Mouse (Mus musculus) ovary, adult 18-20 months (tissue): ENCODE results near the gene Naa25.

Source experiments
- DNase-seq: peaks from one replicate; pipeline ENCODE4 v3.0.0; 2022; ENCODE audit warnings: low spot score, mixed read lengths

The Naa25 gene

DNA sequence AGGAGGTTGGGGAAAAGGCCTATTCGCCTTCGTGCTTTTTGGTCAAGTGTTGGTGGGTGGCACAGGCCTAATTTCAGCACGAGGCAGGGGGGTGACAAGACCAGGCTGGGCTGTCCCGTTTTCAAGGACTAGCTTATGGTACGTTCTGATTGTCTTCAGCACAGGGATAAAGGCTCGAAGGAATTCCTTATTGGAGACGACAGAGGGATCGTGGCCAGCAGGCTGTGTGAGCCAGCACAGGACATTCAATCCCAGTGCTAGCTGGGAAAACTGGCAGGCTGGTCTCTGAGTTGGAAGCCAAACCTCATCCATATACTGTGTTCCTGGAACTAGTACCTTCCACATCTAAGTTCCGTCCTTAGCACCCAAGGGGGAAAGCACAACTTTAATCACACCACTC, 55.2 kb downstream of the Naa25 start:
- DNase-seq, result no peak

DNA sequence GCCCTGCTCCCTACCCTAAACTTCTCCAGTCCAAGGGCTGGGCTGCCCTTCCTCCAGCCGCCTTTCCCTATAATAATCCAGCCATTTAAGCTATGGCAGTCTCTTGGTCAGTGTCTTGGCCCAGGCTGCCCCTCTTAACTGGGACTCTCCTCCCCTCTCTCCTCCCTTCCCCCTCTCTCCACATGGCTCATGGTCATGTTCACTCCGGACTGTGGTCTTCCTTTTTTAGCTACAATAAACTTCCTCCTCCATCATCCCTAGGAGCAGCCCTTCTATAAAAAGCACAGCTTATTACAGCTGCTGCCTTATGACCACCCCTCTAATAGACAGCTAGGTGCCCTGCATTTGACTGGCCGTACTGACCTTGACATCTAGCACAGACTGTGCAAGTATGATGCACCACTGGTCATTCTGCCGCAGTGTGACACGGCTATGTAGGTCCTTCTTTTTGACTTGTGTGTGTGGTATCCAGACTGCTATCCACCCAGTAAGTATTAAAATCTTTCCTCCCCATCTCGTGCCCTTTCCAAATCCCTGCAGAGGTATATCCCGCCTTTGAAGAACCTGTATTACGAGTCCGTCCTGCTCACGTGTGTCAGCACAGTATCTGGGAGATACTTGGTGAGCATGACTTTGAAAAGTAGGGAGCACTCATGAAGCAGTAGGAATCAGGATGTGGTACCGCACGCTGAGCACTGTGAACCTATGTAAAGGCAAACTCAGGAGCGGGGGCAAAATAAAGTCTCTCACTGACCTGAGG, 56.2 kb downstream of the Naa25 start:
- no peak for DNase-seq

DNA sequence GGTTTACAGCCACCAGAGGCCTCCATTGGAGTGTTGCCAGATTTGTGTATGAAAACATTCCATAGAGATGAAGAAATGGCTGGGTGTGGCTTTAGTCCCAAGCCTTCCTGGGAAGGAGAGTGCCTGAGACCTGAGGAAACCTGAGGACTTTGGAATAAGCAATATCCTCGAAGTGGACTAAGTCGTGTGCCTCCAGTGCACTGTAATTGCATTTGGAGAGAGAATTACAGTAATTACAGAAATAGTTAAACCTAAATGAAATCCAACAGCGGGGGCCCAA, 56.7 kb downstream of the Naa25 start:
- no peak for DNase-seq

DNA sequence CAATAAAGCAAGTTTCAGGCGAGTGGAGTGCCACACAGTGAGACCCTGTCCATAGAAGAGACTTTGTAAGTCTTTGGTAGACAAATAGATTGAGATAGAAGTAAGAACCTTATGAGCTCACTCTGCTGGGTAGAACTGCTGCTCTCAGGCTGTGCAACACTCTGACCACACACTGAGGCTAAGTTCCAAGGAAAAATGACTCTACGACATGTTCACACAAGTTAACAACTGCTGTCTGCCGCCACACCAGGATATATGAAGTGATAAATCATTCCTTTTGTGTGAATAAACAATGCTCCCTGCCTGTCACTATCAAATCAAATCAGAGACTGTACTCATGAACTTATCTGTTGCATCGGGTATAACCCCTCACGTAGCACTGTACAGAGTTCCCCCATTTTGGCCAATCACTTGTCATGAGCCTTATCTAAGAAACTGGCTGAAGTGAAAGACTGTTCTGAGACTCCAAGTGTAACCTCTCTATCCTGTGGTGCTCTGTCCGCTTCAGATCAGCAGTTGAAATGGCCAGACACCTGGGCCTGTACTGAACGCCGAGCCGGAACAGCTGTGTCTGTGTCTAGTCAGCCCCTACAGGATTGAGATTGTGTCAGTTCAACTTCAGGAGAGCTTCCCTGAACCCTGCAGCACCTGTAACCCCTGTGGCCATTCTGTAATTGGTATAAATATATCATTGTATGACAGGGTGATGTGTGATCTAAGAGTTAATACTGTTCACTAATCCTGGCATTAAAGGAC, 58.0 kb downstream of the Naa25 start:
- no peak for DNase-seq

DNA sequence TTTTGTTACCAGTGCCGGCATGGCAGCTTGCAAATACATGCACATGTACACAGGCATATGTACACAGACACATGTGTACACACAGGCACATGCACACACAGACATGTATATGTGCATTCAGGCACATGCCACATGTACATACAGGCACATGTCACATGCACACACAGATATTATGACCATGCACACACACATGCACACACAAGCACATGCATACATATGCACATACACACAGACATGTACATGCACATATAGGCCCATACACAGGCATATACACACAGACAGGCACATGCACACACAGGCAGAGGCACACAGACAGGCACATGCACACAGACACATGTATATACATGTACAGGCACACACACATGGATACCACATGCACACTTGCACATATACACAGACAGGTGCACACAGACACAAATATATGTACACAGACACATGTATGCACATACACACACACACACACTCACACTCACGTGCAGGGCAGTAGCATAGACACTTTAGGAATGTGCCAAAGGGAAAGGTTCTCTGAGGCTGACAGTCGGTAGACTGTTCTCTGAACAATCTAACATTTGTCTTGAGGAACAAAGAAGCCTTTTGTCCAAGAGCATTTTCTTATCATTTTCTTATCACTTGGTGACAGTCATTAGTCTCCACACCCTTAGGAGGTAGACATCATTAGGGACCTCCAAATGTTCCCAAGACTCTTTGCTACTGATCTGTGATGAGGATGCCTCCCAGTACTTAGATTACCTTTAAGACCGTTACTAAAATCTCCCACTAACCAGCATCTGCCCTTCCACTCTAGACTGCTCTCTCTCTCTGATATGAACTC, 63.8 kb downstream of the Naa25 start:
- no peak for DNase-seq

DNA sequence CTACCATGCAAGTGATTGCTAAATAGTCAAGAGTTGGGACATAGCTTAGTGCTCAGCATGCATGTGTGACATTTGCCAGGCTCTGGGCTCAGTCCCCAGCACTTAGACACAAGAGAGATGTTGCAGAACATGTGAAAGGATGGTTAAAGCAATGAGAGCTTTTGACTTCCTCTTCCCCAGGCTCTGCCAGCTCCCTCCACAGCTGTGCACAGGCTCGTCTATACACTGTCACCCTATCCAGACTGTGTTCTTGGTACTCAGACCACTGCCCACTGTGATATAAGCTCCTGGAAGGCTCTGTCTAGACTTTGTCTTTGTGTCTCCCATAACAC, 64.4 kb downstream of the Naa25 start:
- DNase-seq, result no peak

DNA sequence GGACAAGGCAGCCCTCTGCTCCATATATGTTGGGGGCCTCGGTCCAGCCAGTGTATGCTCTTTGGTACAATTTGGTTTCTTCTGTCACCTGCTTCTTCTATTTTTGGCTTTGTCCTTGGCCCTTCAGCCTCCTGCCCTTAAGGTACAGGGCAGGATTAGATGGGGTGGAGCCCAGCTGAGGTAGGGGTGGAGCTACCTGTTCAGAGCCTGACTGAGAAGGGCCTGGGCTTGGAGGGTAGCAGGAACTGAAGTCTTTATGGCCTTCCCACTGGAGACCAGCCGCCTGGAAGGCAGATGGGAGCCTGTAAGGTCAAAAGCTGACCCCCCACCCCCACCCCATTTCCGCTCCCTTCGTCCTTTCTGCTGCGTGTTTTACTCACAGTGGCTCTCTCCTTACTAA, 65.2 kb downstream of the Naa25 start:
- no peak for DNase-seq

DNA sequence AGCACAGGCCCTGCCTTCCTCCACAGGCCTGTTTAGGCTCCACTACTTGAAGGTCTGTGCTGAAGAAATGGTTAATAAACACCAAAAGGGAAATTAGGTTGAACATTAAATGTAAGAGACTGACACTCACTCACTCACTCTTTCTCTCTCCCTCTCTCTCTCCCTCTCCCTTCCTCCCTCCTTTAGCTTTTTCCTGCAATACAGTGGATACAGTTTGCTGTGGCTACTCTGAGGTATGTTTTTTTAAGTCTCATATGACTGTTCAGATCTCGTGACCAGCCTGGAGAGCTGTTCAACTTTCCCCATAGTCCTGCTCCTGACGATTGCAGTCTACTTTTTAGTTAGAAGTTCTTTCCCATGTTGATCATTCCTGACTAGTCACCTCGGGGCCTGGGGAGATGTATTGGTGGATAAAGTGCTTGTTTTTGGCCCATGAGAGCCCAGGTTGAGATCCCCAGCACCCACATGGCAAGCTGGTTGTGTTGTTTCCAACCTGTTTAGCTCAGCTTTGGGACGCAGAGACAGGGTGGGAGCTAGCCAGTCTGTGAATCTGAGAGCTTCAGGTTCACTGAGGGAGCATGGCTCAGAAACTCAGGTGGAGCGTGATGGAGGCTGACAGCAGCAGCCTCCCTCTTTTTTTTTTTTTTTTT, 66.0 kb downstream of the Naa25 start:
- DNase-seq, result no peak

DNA sequence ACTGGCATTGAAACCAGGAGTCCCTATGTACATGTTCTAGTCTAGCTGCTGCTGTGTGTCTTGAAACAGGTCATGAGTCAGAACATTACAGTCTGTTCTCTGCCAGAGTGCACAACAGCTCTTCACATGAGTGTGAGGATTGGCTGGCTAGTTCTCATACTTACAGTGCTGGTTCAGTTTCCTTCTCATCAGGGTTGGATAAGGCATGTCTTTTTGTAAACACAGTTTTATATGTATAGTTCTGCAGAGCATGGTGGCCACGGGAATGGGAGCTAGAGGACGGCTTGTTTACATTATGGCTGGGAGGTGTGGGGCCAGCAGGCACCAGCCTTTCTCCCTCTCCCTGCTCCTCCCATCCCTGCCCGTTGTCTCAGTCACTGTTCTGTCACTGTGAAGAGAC, 71.8 kb downstream of the Naa25 start:
- no peak for DNase-seq

DNA sequence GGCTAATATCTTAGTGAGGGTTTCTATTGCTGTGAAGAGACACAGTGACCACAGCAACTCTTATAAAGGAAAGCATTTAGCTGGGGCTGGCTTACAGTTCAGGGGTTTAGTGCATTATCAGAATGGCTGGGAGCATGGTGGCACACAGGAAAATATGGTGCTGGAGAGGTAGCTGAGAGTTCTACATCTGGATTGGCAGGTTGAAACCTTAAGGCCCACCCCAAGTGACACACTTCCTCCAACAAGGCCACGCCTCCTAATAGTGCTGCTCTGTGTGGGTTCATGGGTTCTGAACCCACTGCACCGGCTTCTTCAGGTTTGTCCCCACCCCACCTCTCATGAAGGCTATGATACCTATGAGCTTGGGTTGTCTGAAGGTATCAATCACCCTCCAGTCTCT, 74.7 kb downstream of the Naa25 start:
- no peak for DNase-seq

DNA sequence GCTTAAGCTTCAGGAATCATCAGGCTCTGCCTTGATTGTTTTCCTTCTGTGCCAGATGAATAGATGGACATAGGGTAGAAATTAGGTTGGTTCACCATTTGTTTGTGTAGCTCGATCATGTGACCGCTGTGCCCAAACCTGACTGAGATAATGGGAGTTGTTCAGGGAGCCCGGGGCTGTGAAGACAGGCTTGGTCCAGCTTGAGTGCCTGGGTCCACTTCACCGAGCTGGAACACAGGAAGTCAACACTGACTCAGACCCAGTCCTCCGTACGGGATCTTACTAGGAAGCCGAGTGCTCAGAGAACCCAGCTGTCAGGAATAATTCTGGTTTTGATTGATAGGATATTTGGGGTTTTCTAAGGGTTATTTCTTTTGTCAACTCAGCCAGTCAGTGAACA, 76.9 kb downstream of the Naa25 start:
- DNase-seq, result no peak

DNA sequence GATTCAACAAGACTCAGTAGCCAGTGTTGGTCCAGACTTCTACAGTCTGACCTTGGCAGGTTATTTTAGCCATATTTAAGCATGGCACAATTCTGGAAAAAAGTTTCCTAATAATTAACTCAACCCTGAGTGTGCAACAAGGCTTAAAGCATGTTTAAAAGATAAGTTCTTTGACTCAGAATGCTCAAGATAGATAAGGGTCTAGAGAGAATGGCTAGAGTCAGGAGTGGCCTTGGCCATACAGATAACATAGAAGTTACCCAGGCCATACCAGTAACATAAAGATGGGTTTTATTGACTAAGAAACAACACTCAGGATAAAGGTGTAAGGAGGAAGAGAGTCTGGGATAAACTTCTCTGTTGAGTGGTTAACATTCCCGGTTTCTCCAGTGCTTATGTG, 78.3 kb downstream of the Naa25 start:
- DNase-seq, result no peak

DNA sequence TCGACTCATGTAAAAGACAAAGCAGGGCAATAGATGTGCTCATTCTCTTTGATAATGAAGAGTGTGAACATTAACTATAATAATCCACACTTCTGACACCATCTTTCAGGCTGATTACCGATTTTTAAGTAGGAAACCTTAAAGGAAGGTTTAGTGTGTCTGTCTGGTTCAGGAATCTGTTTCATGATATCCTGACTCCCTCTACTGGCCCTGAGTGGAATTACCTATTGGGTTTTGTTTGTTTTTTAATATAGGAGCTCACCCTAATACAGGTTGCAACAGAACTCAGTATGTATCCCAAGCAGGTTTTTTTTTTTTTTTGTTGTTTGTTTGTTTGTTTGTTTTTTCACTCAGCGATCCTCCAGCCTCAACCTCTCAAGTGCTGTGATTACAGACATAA, 79.9 kb downstream of the Naa25 start:
- no peak for DNase-seq

DNA sequence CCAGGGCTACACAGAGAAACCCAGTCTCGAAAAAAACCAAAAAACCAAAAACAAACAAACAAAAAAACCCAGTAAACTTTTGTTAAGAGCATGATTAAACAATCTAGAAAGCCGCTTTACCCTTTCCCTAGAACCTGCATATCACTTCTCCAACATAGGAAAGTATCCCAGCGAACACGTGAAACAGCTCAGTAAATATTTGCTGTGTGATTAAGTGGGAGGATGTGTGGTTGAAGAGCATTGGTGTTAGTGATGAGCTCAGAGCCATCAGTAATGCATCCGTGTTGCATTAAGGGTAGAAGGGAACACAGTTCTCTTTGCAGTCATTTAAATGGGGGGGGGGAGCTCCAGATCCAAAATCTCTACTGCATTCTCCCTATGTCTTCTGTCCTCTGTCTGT, 87.1 kb downstream of the Naa25 start:
- no peak for DNase-seq

DNA sequence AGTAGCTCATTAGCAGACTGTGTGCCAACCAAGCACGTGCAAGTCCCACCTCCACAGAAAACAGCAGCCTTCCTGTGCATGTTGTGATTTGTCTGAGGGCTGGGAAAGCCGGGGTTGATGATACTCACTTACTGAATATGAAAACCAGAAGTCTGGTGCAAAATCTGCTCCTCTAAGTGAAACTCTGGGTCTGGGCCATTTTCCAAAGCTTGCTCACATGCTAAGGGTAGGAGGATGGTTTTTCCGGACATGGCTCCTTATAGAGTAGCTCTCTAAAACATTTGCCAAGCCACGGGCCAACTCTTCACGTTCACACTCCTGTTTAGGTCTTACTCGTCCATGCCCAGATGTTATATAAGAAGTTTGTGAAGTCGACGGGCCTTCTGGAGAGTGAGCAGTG, 95.6 kb downstream of the Naa25 start:
- no peak for DNase-seq
